Mouse (Mus musculus) ES-Bruce4 (cell line): ENCODE results near the gene Hexim1.

ENCODE experiments used
- CTCF ChIP-seq: IDR thresholded peaks from one replicate; pipeline ENCODE4 v1.8.1; 2011; ENCODE audit warnings: low read depth, low read length
- EP300 ChIP-seq: IDR thresholded peaks from 2 replicates; pipeline ENCODE4 v1.6.1; 2011; ENCODE audit warnings: low read depth, low read length; ENCODE audit not compliant: insufficient read depth
- POLR2A ChIP-seq: IDR thresholded peaks from one replicate; pipeline ENCODE4 v1.8.1; 2011; ENCODE audit warnings: low read length; ENCODE audit not compliant: insufficient read depth

GRCm38 (mm10) chr11:103095107-103095670, 20.8 kb upstream of the Hexim1 start:
- TF ChIP-seq CTCF (no peak), POLR2A (no peak), EP300 (0 out of 2 replicates have a peak, but pooled peaks have one; percentile 32)
